Mouse (Mus musculus): ENCODE measurements around the gene Ndufaf1. TPM values are rescaled to one million over a fixed set of nuclear protein-coding genes. Genes with fewer than 3 reads are reported as not detected.

The Ndufaf1 gene
- 95.9 TPM for polyA plus RNA-seq (2014; fragmentation: Illumina TruSeq; extraction: RNeasy Lipid Tissue Mini Kit (QIAGEN cat#74804); ENCODE audit: low read depth, low replicate concordance)

DNA sequence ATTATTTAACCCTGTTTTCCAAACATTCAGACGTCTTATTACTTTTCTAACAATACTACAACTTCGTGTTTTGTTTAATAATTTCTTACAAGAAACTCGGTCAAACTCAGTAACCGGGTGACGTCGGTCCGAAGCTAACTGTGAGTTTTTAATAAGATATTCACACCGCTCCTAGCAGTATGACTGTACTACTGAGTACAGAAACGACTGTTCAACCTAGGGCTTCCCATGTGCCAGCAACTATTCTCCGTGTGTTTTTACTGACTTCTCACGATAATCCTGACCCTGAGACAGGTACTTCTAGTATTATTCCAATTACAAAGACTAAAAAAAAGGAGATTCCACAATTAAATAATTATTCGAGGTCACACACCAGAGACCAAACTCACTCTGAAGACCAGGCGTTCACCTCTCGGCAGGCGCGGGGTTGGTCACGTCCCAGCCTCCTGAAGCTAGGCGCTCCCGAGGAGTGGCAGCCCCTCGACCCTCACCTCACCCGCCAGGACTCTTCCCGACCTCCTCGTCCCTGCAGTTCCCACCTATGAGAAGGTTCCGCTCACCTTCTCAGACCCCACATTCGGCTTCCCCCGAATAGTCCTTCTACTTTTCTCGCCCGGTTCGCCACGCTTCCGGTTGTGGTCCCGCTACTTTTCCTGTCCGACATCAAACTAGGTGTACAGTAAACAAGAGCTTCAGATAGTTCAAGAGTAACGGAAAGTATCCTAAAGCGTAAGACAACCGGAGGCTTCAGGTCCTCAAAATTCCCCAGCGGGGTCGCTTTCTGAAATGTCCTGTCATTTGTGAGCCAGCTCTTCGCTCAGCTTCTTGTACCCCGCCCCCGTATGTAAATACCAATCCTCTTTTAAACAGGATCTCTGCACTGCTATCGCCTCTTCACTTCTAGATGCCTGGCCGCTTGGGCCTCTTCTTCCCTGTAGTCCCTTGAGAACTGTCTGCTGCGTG lies at the start of gene Ndufaf1:
Gene Ndufaf1 (minus strand): TSS at position 608 of the 963 bp plus-strand sequence.

DNA sequence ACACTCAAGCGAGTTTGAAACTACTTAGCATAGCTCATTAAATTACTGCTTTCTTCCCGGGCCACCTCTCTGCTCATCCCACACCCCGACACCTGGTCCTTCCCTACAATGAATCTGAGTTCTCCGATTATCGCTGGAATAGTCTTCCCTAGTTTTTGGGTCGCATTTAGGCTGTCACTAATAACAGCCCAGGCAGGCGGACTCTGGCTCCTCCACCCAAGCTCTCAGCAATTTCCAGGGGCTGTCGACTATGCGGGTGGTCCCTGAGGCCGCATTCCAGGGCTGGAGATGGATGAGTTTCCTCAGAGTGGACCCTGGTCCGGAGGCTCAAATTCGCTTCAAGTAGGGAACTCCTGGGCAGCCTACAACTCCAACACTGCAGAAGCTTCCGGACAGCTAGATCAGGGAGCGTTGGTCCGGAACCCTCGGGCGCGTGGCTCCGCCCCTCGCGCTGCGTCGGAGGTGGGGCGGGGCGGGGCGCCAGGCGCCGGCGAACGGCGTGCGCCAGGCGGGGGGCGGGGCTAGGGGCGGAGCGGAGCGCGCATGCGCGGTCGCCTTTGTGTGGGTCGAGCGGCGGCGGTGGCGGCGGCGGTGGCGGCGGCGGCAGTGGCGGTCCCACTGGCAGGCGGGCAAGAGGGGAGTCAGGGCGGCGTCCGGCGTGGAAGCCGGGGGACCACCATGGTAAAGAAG lies 12.0 kb upstream of the Ndufaf1 start, which contains the start of gene Rtf1:
Gene Rtf1 (plus strand): TSS at position 544 of the 690 bp plus-strand sequence.

DNA sequence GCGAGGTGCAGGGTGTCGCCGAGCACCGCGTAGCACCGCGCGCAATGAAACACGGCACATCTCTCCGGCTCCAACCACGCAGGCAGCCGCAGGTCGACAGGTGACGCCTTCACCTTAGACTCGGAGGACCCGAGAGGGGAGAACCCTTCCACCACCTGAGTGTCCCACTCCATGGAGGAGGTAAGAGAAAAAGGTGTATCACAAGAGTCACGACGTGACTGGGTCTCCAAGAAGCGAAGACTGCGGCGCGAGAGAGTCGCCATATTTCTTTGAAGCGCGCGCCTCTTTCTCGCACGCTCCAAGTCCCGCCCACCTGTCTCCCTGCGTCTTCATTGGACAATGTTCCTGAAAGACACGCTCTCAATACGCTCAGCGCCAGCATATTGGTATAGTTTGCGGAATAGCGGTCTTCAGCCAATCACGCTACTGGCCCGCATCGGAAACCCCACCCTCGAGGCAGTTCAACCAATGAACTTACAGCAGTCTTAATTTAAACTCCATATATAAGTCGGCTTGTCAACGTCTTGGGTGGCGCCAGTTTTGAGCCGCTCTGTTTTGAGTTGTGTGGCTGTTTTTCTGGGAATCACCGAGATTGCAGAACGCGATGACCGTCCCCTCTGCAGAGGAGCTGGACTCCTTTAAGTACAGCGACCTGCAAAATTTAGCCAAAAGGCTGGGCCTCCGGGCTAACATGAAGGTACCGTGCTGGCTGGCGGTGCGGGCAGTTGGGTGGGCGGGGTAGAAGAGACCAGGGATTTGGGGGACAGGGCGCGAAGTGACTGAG lies 44.2 kb downstream of the Ndufaf1 start, which contains the start of the genes Nusap1 and Oip5:
Gene Nusap1 (plus strand): TSS at position 100 of the 784 bp plus-strand sequence.
Gene Oip5 (minus strand): TSS at position 271 of the 784 bp plus-strand sequence.

Other genes with a start within 250 kb of the Ndufaf1 start
- 5.5 TPM for gene Ino80, start 185.1 kb downstream of the Ndufaf1 start, polyA plus RNA-seq (2014; fragmentation: Illumina TruSeq; extraction: RNeasy Lipid Tissue Mini Kit (QIAGEN cat#74804); ENCODE audit: low read depth, low replicate concordance)
- 1.1 TPM for gene Exd1, start 115.2 kb downstream of the Ndufaf1 start, polyA plus RNA-seq (2014; fragmentation: Illumina TruSeq; extraction: RNeasy Lipid Tissue Mini Kit (QIAGEN cat#74804); ENCODE audit: low read depth, low replicate concordance)
- gene Chp1, start 115.1 kb downstream of the Ndufaf1 start, polyA plus RNA-seq (2014; fragmentation: Illumina TruSeq; extraction: RNeasy Lipid Tissue Mini Kit (QIAGEN cat#74804); ENCODE audit: low read depth, low replicate concordance): 472 TPM
- gene Nusap1, start 44.5 kb downstream of the Ndufaf1 start, polyA plus RNA-seq (2014; fragmentation: Illumina TruSeq; extraction: RNeasy Lipid Tissue Mini Kit (QIAGEN cat#74804); ENCODE audit: low read depth, low replicate concordance): 0.29 TPM
- gene Oip5, start 44.4 kb downstream of the Ndufaf1 start, polyA plus RNA-seq (2014; fragmentation: Illumina TruSeq; extraction: RNeasy Lipid Tissue Mini Kit (QIAGEN cat#74804); ENCODE audit: low read depth, low replicate concordance): 1.0 TPM
- 11.4 TPM for gene Rtf1, start 12.2 kb upstream of the Ndufaf1 start, polyA plus RNA-seq (2014; fragmentation: Illumina TruSeq; extraction: RNeasy Lipid Tissue Mini Kit (QIAGEN cat#74804); ENCODE audit: low read depth, low replicate concordance)
- not detected for gene Itpka, start 79.5 kb upstream of the Ndufaf1 start, polyA plus RNA-seq (2014; fragmentation: Illumina TruSeq; extraction: RNeasy Lipid Tissue Mini Kit (QIAGEN cat#74804); ENCODE audit: low read depth, low replicate concordance)
- gene Ltk, start 97.6 kb upstream of the Ndufaf1 start, polyA plus RNA-seq (2014; fragmentation: Illumina TruSeq; extraction: RNeasy Lipid Tissue Mini Kit (QIAGEN cat#74804); ENCODE audit: low read depth, low replicate concordance): not detected
- gene Rpap1, start 124.7 kb upstream of the Ndufaf1 start, polyA plus RNA-seq (2014; fragmentation: Illumina TruSeq; extraction: RNeasy Lipid Tissue Mini Kit (QIAGEN cat#74804); ENCODE audit: low read depth, low replicate concordance): 0.29 TPM
- gene Tyro3, start 134.9 kb upstream of the Ndufaf1 start, polyA plus RNA-seq (2014; fragmentation: Illumina TruSeq; extraction: RNeasy Lipid Tissue Mini Kit (QIAGEN cat#74804); ENCODE audit: low read depth, low replicate concordance): 0.11 TPM
- gene Mga, start 234.4 kb upstream of the Ndufaf1 start, polyA plus RNA-seq (2014; fragmentation: Illumina TruSeq; extraction: RNeasy Lipid Tissue Mini Kit (QIAGEN cat#74804); ENCODE audit: low read depth, low replicate concordance): 8.6 TPM